Mouse (Mus musculus) CD8-positive naive resting alpha-beta T cell, adult 57 days (primary cell): ENCODE results near the gene B3gnt4. TPM values are rescaled to one million over a fixed set of nuclear protein-coding genes. Genes with fewer than 3 reads are reported as not detected.

ENCODE experiments used
- total RNA-seq: library from RNA; stranded (reverse); gene quantifications from one replicate; pipeline ENCODE4 v1.2.4, GENCODE M21; 2023

B3gnt4 gene
- not detected for total RNA-seq

DNA sequence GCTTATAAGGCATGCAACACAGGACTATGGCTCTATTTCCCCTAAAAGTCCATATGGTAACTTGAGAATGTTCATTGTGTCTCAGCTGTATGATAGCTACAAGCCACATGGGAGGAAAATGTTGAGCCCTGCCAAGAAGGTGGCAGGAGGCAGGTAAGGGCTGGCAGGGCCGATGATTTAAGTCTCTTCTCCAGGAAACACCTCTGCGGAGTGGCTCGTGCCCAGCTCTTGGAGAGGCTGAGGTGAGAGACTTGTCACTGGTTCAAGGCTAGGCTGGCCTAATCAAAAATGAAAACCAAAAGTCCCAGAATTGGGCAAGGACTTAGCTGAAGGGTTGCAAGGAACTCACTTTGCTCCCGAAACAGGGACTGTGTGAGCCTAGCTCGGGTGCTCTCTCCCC lies at the start of gene B3gnt4:
B3gnt4 (plus strand) TSS at position 301 of the 400 bp plus-strand sequence.

DNA sequence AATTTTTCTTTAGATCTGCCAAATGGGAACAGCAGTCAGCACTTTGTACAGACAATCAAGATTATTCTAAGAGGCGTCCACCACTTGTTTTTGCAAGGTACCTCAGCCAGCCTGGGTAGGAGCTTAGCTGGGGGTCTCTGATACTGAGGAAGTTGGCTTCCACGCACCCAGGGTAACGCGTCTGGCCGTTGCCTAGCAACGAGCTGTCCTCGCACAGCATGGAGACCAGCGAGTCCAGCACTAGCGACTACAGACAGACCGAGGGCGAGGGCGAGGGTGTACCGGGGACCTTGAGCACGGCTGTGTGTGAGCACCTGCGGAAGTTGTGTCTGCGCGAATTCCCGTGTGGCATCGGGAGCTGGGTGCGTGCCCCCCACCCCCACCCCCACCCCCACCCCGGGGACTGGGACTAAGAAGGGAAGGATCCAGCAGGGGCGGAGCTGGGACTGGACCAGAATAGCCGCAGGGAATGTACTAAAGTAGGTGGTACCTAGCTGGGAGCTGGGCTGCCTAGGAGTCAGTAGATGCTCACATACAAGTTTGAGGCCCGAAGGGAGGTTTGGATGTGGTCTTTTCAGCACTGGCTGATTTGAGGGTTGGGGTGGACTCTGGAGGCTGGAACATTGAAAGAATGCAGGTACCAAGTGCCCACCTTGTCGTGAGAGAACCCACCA lies 21.0 kb upstream of the B3gnt4 start, which contains the start of the genes Lrrc43 and Il31:
Lrrc43 (plus strand) TSS at position 194 of the 674 bp plus-strand sequence.
Il31 (minus strand) TSS at position 378 of the 674 bp plus-strand sequence.

DNA sequence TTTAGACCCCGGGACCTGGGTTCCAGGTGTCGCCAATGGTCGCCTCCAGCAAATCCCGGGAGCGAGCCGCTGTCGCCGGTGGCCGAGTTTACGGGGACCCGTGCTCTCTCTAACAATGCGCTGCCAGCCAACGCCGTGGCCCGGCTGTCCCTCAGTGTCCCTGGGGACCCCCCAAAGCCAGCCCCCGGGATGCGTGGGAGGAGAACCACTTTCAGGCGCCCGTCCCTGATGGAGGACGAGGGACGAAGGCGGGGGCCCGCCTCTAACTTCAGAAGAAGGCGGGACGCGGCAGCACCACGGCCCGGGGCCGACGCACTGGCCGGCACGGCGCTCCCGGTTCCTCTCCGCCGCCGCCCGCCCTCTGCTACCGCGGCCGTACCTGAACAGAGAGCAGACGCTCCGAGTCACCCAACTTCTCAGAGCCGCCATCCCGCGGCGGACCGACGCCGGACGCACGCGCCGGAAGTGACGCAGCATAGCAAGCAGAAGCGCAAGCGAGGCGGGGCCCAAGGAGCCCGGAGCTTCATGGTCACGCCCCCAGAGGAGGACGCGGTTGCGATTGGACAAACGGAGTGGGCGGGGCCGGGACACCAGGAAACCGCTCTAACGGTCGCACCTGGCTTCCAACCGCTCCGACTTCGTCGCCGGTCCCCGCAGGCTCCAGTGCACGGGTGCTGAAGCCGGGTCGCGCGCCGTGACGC lies 13.6 kb downstream of the B3gnt4 start, which contains the start of gene Diablo:
Diablo (minus strand) TSS at position 485 of the 701 bp plus-strand sequence.

DNA sequence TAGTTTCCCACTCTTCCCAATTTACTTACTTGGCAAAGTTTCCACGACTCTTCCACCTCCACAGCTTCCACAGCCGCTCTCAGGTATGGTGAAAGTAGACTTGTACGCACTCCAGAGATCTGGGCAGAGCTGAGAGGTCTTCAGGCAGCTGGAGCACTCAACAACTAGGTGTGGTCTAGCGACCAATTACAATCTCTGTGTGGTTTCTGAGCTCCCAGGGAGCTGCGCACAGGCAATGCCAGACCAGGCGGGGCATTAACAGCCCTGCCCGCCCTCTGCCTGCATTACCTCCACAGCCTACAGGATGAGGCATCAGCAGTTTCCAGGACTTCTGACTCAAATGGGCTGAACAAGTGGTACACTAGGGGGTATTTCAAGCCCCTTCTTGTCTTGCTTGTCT lies 15.0 kb downstream of the B3gnt4 start, which contains the start of gene Gm49027:
Gm49027 (minus strand) TSS at position 208 of the 400 bp plus-strand sequence.

Other genes starting within 250 kb of the B3gnt4 start
- 21.9 TPM for gene Bcl7a, start 166.6 kb upstream of the B3gnt4 start, total RNA-seq
- gene Mlxip, start 115.7 kb upstream of the B3gnt4 start, total RNA-seq: 78.8 TPM
- gene Lrrc43, start 21.2 kb upstream of the B3gnt4 start, total RNA-seq: not detected
- not detected for gene Il31, start 21.0 kb upstream of the B3gnt4 start, total RNA-seq
- gene Diablo, start 13.7 kb downstream of the B3gnt4 start, total RNA-seq: 60.0 TPM
- 7.7 TPM for gene Gm49027, start 15.0 kb downstream of the B3gnt4 start, total RNA-seq
- gene Vps33a, start 62.6 kb downstream of the B3gnt4 start, total RNA-seq: 56.1 TPM
- 78.6 TPM for gene Clip1, start 174.2 kb downstream of the B3gnt4 start, total RNA-seq
- 90.1 TPM for gene Zcchc8, start 210.6 kb downstream of the B3gnt4 start, total RNA-seq
- 238 TPM for gene Rsrc2, start 239.0 kb downstream of the B3gnt4 start, total RNA-seq
- 0.95 TPM for gene Kntc1, start 239.3 kb downstream of the B3gnt4 start, total RNA-seq